Mouse (Mus musculus) heart, adult 2 months (tissue): ENCODE data around the gene Sec61g. TPM values are rescaled to one million over a fixed set of nuclear protein-coding genes. Genes with fewer than 3 reads are reported as not detected.
A peak's percentile ranks its signal among the peaks of the same experiment; 100 is the strongest.
"Not testable (repeated sequence)": the region's sequence is repeated elsewhere in the genome, so short reads cannot be mapped to it uniquely, and the experiment has no call there.

Source experiments
- DNase-seq, 2 experiments: peaks; one replicate each; pipeline ENCODE4 v3.0.0; 2021
- H3K27ac ChIP-seq: fragments of 200-600 bp; 2 replicates; pipeline ENCODE4 v1.8.1; 2022
- H3K27me3 ChIP-seq: fragments of 200-500 bp; 2 replicates; pipeline ENCODE4 v1.6.1; 2012; ENCODE audit warnings: mild to moderate bottlenecking, low read length, inconsistent platforms, mixed read lengths; ENCODE audit not compliant: control insufficient read depth, insufficient read depth
- H3K36me3 ChIP-seq: fragments of 200-500 bp; 2 replicates; pipeline ENCODE4 v1.6.1; 2012; ENCODE audit warnings: low read length, inconsistent platforms; ENCODE audit not compliant: control insufficient read depth, insufficient read depth
- H3K4me1 ChIP-seq: fragments of 200-500 bp; 2 replicates; pipeline ENCODE4 v1.6.1; 2011; ENCODE audit warnings: low read length; ENCODE audit not compliant: control insufficient read depth, insufficient read depth
- H3K4me3 ChIP-seq: fragments of 200-600 bp; 2 replicates; pipeline ENCODE4 v1.8.1; 2022
- H3K79me2 ChIP-seq: fragments of 200-500 bp; replicated peaks from 2 replicates; pipeline ENCODE4 v1.6.1; 2012; ENCODE audit warnings: mild to moderate bottlenecking, inconsistent platforms, low read length, moderate library complexity, mixed read lengths; ENCODE audit not compliant: control insufficient read depth, insufficient read depth
- H3K9ac ChIP-seq: fragments of 200-500 bp; 2 replicates; pipeline ENCODE4 v1.6.1; 2012; ENCODE audit warnings: low read depth, mild to moderate bottlenecking, control low read depth, inconsistent platforms, low read length, mixed read lengths
- CTCF ChIP-seq: fragments of 200-600 bp; IDR thresholded peaks from 2 replicates; pipeline ENCODE4 v1.8.1; 2022; ENCODE audit warnings: antibody characterized with exemption, mild to moderate bottlenecking, moderate library complexity
- EP300 ChIP-seq: fragments of 200-500 bp; IDR thresholded peaks from 2 replicates; pipeline ENCODE4 v1.6.1; 2011; ENCODE audit warnings: low read depth, low read length, control low read depth; ENCODE audit not compliant: insufficient read depth
- POLR2A ChIP-seq: fragments of 200-500 bp; IDR thresholded peaks from 2 replicates; pipeline ENCODE4 v1.6.1; 2011; ENCODE audit warnings: mild to moderate bottlenecking, low read depth, low read length, control low read depth; ENCODE audit not compliant: insufficient read depth
- WGBS: fragments of 180-500 bp; shearing (Covaris S2); methylation state at CpG from one replicate; pipeline ENCODE4 v1.1.7; 2018; 5-methylcytosine and 5-hydroxymethylcytosine counted together
- intact Hi-C: fragments of 180-260 bp; cut with DNase I; formaldehyde crosslinking; loops from one replicate; pipeline ENCODE4 v1.15.1; 2025
- polyA plus RNA-seq: library from polyadenylated mRNA; depleted of rRNA; stranded (reverse); fragments of >200 nt; gene quantifications from 2 replicates; pipeline ENCODE4 v1.2.3, GENCODE M21; 2012
- total RNA-seq, 2 experiments: library from RNA; stranded (reverse); gene quantifications; 2 replicates each; pipeline ENCODE4 v1.2.3; 2021

Sec61g gene
- total and polyA plus RNA-seq, 3 experiments: 2.6 to 17.5 (median 4.0) TPM

DNA sequence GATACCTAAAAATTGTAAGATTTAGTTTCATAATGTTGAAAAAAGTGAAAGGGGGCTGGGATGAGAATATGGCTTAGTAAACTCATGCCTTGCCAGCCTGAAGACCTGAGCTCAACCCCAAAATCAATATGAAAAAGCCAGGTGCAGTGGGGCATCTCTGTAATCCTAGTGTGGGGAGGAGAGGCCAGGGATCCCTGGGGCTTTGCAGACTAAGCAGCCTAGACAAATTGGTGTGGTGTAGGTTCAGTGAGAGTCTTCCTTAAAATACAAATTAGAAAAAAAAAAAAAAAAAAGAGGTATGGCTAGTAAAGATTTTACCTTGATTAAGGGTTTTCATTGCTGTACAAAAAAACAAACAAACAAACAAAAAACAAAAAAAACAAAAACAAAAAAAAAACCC lies 20.6 kb upstream of the Sec61g start:
- H3K4me1 ChIP-seq: no peaks in the 10 kb centered on the region; the same call in 1 of the 2 replicates
- H3K79me2 ChIP-seq: no peaks in the 10 kb centered on the region
- no peaks in the 10 kb centered on the region for H3K36me3 ChIP-seq
- H3K27ac ChIP-seq: no peak overlapping the region
- H3K27me3 ChIP-seq: no peaks in the 10 kb centered on the region
- intact Hi-C loops: loop anchor here (5.0 kb wide), 1 partner anchor 63 kb away; no protein-coding TSS in a partner anchor
- TF ChIP-seq CTCF (no peak), POLR2A (no peak), EP300 (no peak)
- H3K4me3 ChIP-seq: no peak overlapping the region
- DNase-seq: no peak
- no peak overlapping the region for H3K9ac ChIP-seq

DNA sequence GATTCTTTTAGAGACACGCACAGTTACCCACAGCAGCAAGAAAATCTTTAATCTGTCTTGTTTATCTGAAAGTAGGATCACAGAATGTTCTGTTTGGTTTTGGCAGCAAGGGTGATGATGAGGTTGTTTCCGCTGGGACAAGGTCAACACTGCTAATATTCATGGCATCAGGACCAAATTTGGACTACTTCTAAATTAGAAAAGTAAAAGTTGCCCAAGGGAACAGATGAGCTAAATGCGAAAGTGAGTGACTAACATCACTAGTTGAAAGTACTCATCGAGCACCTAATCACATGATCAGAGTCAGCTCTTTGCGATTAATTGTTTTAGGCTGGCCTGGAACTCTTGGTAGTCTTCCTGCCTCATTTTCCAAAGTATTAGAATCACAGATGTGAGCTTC lies 20.1 kb upstream of the Sec61g start:
- no peak overlapping the region for H3K27ac ChIP-seq
- no peaks in the 10 kb centered on the region for H3K79me2 ChIP-seq
- WGBS: 87% methylated on average over 5 of the region's 5 CpGs
- H3K27me3 ChIP-seq: no peaks in the 10 kb centered on the region
- no peak overlapping the region for H3K4me3 ChIP-seq
- H3K9ac ChIP-seq: no peak overlapping the region
- intact Hi-C loops: loop anchor here (5.0 kb wide), 1 partner anchor 64 kb away; no protein-coding TSS in a partner anchor
- no peak for DNase-seq
- TF ChIP-seq CTCF (no peak), EP300 (no peak), POLR2A (no peak)
- H3K4me1 ChIP-seq: no peaks in the 10 kb centered on the region; the same call in 1 of the 2 replicates
- H3K36me3 ChIP-seq: no peaks in the 10 kb centered on the region

DNA sequence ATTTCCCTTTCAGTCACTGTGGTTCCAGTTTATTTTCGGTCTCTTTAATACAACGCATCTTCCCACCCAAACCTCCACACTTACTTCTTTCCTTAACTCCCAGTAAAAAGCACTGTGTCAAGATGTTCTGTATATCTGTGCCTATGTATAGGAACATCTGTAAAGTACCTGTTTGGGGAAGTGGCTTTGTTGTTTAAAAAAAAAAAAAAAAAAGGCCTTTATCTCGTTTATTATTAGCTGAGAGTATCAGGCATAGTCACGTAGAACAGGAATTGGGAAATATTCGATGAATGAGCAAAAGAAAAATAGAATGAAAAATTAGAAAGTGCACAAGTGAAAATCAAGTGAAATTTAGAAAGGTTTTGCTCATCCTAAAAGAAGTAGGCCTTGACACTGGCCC lies 19.5 kb upstream of the Sec61g start:
- H3K36me3 ChIP-seq: no peaks in the 10 kb centered on the region
- TF ChIP-seq CTCF (no peak), EP300 (no peak), POLR2A (no peak)
- WGBS: 79% methylated on average over 5 of the region's 5 CpGs
- no peaks in the 10 kb centered on the region for H3K27me3 ChIP-seq
- no peaks in the 10 kb centered on the region; the same call in 1 of the 2 replicates for H3K4me1 ChIP-seq
- H3K4me3 ChIP-seq: no peak overlapping the region
- no peak overlapping the region for H3K27ac ChIP-seq
- DNase-seq: no peak
- intact Hi-C loops: loop anchor here (5.0 kb wide), 1 partner anchor 65 kb away; no protein-coding TSS in a partner anchor
- H3K79me2 ChIP-seq: no peaks in the 10 kb centered on the region
- no peak overlapping the region for H3K9ac ChIP-seq

DNA sequence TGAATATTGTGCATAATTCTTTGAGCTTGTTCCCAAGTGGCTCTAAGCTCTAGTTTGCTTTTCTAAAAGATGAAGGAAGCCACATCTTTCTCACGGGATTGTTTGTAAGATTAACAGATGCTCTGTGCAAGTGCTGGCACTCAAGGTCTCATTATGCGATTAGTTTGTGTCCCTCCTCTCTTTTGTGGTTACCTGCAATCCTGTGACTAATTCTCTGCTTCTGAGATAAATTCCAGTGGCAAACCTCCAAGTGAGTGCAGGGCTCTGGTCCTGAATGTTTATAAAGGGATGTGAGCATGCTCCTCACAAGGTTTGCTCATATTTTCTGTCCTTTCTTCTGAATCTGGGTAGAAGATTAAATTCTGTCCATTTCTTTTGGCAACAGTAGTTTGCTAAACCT lies 18.2 kb upstream of the Sec61g start:
- Histone ChIP-seq H3K4me1 (no peaks in the 10 kb centered on the region; the same call in 1 of the 2 replicates), H3K27ac (no peak overlapping the region), H3K9ac (no peak overlapping the region), H3K36me3 (no peaks in the 10 kb centered on the region), H3K27me3 (no peaks in the 10 kb centered on the region), H3K79me2 (no peaks in the 10 kb centered on the region), H3K4me3 (no peak overlapping the region)
- intact Hi-C loops: loop anchor here (5.0 kb wide), 1 partner anchor 66 kb away; no protein-coding TSS in a partner anchor
- no peak for TF ChIP-seq CTCF
- TF ChIP-seq EP300: no peak
- TF ChIP-seq POLR2A: no peak
- 67% methylated on average over 2 of the region's 2 CpGs for WGBS
- DNase-seq: no peak

DNA sequence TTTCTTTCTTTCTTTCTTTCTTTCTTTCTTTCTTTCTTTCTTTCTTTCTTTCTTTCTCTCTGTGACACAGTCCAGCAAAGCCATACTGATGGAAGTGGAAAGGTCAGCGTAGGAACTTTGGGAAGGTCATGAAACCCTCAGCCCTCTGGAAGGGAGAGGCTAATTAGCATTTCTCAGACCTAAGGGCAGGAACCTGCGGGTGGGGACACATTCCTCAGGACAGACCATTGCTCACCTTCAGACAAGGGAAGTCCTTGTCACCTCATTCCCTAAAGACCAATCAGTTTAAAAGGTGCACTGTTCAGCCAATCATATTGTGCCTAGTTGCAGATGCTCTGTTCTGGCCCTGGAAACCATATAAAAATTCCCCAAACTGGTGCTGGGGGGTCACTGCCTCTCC lies 17.4 kb upstream of the Sec61g start:
- TF ChIP-seq EP300 (no peak), POLR2A (no peak), CTCF (no peak)
- no peaks in the 10 kb centered on the region for H3K36me3 ChIP-seq
- no peak overlapping the region for H3K9ac ChIP-seq
- H3K27me3 ChIP-seq: no peaks in the 10 kb centered on the region
- H3K79me2 ChIP-seq: no peaks in the 10 kb centered on the region
- intact Hi-C loops: loop anchor here (2.0 to 5.0 kb wide), 2 partner anchors 67 to 423 kb away; no protein-coding TSS in a partner anchor
- no peak for DNase-seq
- no peak overlapping the region for H3K27ac ChIP-seq
- no peak overlapping the region for H3K4me3 ChIP-seq
- WGBS: 53% methylated on average over 2 of the region's 2 CpGs
- no peaks in the 10 kb centered on the region; the same call in 1 of the 2 replicates for H3K4me1 ChIP-seq

DNA sequence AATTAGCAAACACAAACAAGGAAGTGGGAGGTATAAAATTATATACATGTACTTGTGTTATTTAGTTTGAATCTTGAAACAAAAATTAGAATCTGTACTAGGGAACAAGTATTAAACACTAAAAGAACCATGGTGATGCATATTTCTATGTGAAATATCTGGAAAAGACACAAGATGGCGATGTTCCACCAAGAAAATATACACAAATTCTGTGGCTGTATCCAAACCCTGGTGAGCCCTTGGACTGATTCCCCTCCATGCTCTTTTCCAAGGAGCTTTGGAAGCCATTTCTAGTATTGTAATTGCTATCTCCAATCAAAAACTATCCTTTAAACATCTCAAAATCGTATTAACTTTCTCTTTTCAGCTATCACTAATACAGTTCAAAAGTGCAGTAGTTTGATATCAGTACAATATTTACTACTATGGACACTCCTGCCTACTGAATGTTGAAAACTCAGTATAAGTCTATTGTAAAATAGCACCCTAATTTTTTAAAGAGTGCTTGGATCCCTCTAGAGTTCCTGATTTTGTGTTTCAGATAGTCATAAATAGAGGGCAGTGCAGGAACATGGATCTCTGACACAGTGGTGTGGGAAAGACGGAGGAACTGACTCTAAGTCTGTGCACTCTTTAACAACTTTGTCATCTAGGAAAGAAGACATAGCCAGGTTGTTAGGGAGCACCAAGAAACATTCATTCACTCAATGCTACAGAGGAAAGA lies 16.8 kb upstream of the Sec61g start:
- Histone ChIP-seq H3K36me3 (no peaks in the 10 kb centered on the region), H3K27ac (peak overlapping the region; percentile 9; the same call in 1 of the 2 replicates), H3K4me3 (no peak overlapping the region), H3K4me1 (no peaks in the 10 kb centered on the region; the same call in 1 of the 2 replicates), H3K9ac (no peak overlapping the region), H3K79me2 (no peaks in the 10 kb centered on the region), H3K27me3 (no peaks in the 10 kb centered on the region)
- TF ChIP-seq CTCF (peak; percentile 73), POLR2A (no peak)
- intact Hi-C loops: loop anchor here (2.0 to 5.0 kb wide), 2 partner anchors 67 to 424 kb away; no protein-coding TSS in a partner anchor
- no peak for DNase-seq
- WGBS: 31% methylated on average over 3 of the region's 3 CpGs

DNA sequence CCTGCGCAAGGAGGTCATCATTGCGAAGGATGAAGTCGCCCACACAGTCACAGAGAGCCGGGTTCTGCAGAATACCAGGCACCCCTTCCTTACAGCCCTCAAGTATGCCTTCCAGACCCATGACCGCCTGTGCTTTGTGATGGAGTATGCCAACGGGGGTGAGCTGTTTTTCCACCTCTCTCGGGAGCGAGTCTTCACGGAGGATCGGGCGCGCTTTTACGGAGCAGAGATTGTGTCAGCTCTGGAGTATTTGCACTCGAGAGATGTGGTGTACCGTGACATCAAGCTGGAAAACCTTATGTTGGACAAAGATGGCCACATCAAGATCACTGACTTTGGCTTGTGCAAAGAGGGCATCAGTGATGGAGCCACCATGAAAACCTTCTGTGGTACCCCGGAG lies 6.8 kb upstream of the Sec61g start:
- H3K27me3 ChIP-seq, H3K4me3 ChIP-seq, H3K9ac ChIP-seq, H3K4me1 ChIP-seq, H3K79me2 ChIP-seq, H3K36me3 ChIP-seq, intact Hi-C loops, DNase-seq, H3K27ac ChIP-seq: not testable (repeated sequence)
- 92% methylated on average over 16 of the region's 16 CpGs for WGBS

DNA sequence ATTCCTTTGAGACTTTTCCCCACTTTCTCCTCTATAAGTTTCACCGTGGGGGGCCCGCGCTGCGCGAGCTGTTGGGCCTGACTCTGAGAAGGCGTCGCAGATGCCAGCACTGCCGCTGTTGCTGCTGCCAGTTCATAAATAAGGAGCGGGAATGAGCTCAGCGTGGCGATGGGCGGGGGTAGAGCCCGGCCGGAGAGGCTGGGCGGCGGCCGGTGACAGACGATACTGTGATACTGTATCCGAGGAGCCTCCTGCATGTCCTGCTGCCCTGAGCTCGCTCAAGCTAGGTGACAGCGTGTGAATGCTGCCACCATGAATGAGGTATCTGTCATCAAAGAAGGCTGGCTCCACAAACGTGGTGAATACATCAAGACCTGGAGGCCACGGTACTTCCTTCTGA lies 5.9 kb upstream of the Sec61g start:
- WGBS: 47% methylated on average over 23 of the region's 23 CpGs
- DNase-seq, H3K9ac ChIP-seq, H3K79me2 ChIP-seq, H3K4me3 ChIP-seq, H3K27me3 ChIP-seq, H3K36me3 ChIP-seq, H3K27ac ChIP-seq, intact Hi-C loops, H3K4me1 ChIP-seq: not testable (repeated sequence)
